In genomic region chr16:90208996-90209395, GRCm38 (mm10) we compare ENCODE assay signal across 26 mouse cellular contexts.
"Had no signal": no experiment of that assay in that cellular context is flagged by ENCODE, and none has a peak within 500 bp of the region (broad histone marks: within the 10 kb centered on the region; RNA-seq: fewer than 3 reads in every experiment).

No protein-coding gene starts in this region.

- H3K27ac ChIP-seq: heart, adult 2 months; heart, embryonic 10.5 days; hindbrain, embryonic 10.5 days; hindbrain, embryonic 12.5 days; hindbrain, embryonic 14.5 days; intestine, embryonic 15.5 days; layer of hippocampus, adult 2 months; left cerebral cortex, adult 2 months; limb, embryonic 10.5 days; limb, embryonic 12.5 days; liver, embryonic 13.5 days had no signal

- H3K4me2 ChIP-seq: heart, embryonic 12.5 days; hindbrain, embryonic 12.5 days; hindbrain, embryonic 14.5 days; intestine, embryonic 15.5 days; limb, embryonic 12.5 days; liver, embryonic 11.5 days; liver, embryonic 13.5 days had no signal

- H3K27me3 ChIP-seq: hindbrain, embryonic 12.5 days; intestine, embryonic 15.5 days; limb, embryonic 12.5 days; liver, embryonic 13.5 days had no signal

- DNase-seq: gastrocnemius, postnatal 14 days; gastrocnemius, postnatal 36 days; heart, adult 2 months; heart, postnatal 10 days; heart, postnatal 4 days; kidney, adult 18-20 months; kidney, adult 8-10 months; kidney, postnatal 10 days; kidney, postnatal 25 days; kidney, postnatal 4 days; liver; liver, embryonic 13.5 days had no signal

- H3K9me3 ChIP-seq: heart, embryonic 10.5 days; heart, embryonic 12.5 days; hindbrain, embryonic 10.5 days; hindbrain, embryonic 12.5 days; intestine, embryonic 15.5 days; limb, embryonic 10.5 days; limb, embryonic 12.5 days; liver, embryonic 13.5 days had no signal

- H3K4me3 ChIP-seq: heart, adult 2 months; heart, embryonic 10.5 days; heart, embryonic 12.5 days; hindbrain, embryonic 10.5 days; hindbrain, embryonic 12.5 days; intestine, embryonic 15.5 days; layer of hippocampus, adult 2 months; left cerebral cortex, adult 2 months; limb, embryonic 10.5 days; limb, embryonic 12.5 days; liver, embryonic 13.5 days had no signal

- H3K9ac ChIP-seq: heart, embryonic 12.5 days; hindbrain, embryonic 12.5 days; hindbrain, embryonic 14.5 days; intestine, embryonic 15.5 days; limb, embryonic 12.5 days; liver, embryonic 13.5 days had no signal

- ATAC-seq: hindbrain, embryonic 16.5 days; inflammation-experienced regulatory T-cells, adult 6 months; intestine, embryonic 15.5 days; intestine, postnatal 0 days had no signal

- H3K4me1 ChIP-seq: heart, embryonic 12.5 days; hindbrain, embryonic 10.5 days; hindbrain, embryonic 12.5 days; limb, embryonic 10.5 days; limb, embryonic 12.5 days had no signal

- H3K36me3 ChIP-seq: heart, embryonic 10.5 days; heart, embryonic 12.5 days; hindbrain, embryonic 10.5 days; hindbrain, embryonic 12.5 days; intestine, embryonic 15.5 days; limb, embryonic 10.5 days; limb, embryonic 12.5 days; liver, embryonic 13.5 days had no signal
